Mouse (Mus musculus): ENCODE data around the gene Nr1i3.

GRCm38 (mm10) chr1:171204249-171204644, 9.5 kb upstream of the Nr1i3 start:
- TF ChIP-seq CTCF (IDR thresholded peaks at IDR 0.05; ENCODE audit: low read depth) (no peak), EP300 (optimal IDR thresholded peaks at IDR 0.05) (no peak)

Data from stomach, postnatal 0 days (tissue).